ENCODE assay signal across 7 mouse cellular contexts in genomic region chr7:31208237-31209054, GRCm38 (mm10). TPM values are rescaled to one million over a fixed set of nuclear protein-coding genes. Genes with fewer than 3 reads are reported as not detected.
DNase-seq lines count a peak whose midpoint lies in the region; ATAC-seq lines count a peak whose summit lies in the region.

No protein-coding gene starts in this region.

- H3K27ac ChIP-seq in embryonic facial prominence, embryonic 12.5 days, result no peak overlapping the region
- no peak overlapping the region for H3K27ac ChIP-seq in midbrain, embryonic 11.5 days (ENCODE audit: low read depth, low read length)

- H3K27me3 ChIP-seq in embryonic facial prominence, embryonic 12.5 days, result no peaks in the 10 kb centered on the region
- no peaks in the 10 kb centered on the region for H3K27me3 ChIP-seq in midbrain, embryonic 11.5 days (ENCODE audit: control insufficient read depth, insufficient read depth, low read length)

- no peaks in the 10 kb centered on the region for H3K4me1 ChIP-seq in embryonic facial prominence, embryonic 12.5 days
- no peaks in the 10 kb centered on the region for H3K4me1 ChIP-seq in midbrain, embryonic 11.5 days (ENCODE audit: control insufficient read depth, insufficient read depth, low read length)

- H3K36me3 ChIP-seq in embryonic facial prominence, embryonic 12.5 days, result peaks cover 12% of the 10 kb centered on the region
- H3K36me3 ChIP-seq in midbrain, embryonic 11.5 days (ENCODE audit: control insufficient read depth, insufficient read depth, low read length), result no peaks in the 10 kb centered on the region

- H3K4me2 ChIP-seq in embryonic facial prominence, embryonic 12.5 days (replicated peaks), result peak overlapping the region; percentile 66
- H3K4me2 ChIP-seq in midbrain, embryonic 11.5 days, result peak overlapping the region; percentile 60

- ATAC-seq in embryonic facial prominence, embryonic 12.5 days (ENCODE audit: insufficient number of reproducible peaks, insufficient read depth, low FRiP score, low TSS enrichment), result peak; percentile 58
- peak; percentile 87 for ATAC-seq in midbrain, embryonic 11.5 days (ENCODE audit: low FRiP score)

- WGBS in embryonic facial prominence, embryonic 12.5 days, result 30% methylated on average over 34 of the region's 34 CpGs
- WGBS in midbrain, embryonic 11.5 days, result 35% methylated on average over 34 of the region's 34 CpGs

- H3K4me3 ChIP-seq in embryonic facial prominence, embryonic 12.5 days, result peak overlapping the region; percentile 70
- peak overlapping the region; percentile 60 for H3K4me3 ChIP-seq in midbrain, embryonic 11.5 days (ENCODE audit: low read depth, low read length)

- H3K9me3 ChIP-seq in embryonic facial prominence, embryonic 12.5 days, result no peaks in the 10 kb centered on the region
- no peaks in the 10 kb centered on the region; the same call in 1 of the 2 replicates for H3K9me3 ChIP-seq in midbrain, embryonic 11.5 days (ENCODE audit: control insufficient read depth, low read length)

- H3K9ac ChIP-seq in embryonic facial prominence, embryonic 12.5 days, result peak overlapping the region; percentile 67
- peak overlapping the region; percentile 77 for H3K9ac ChIP-seq in midbrain, embryonic 11.5 days (ENCODE audit: low read length)

- intact Hi-C loops in left cerebral cortex, postnatal 4 days (cut with DNase I), result no loop called here

- DNase-seq in adrenal gland, postnatal 36 days, result peak; percentile 80 to 83
- DNase-seq in heart, adult 11 months, result peak; percentile 96
- DNase-seq in kidney, adult 11 months, result peak; percentile 67
- peak; percentile 74 for DNase-seq in left cerebral cortex, postnatal 4 days
- DNase-seq in midbrain, embryonic 11.5 days (ENCODE audit: low spot score, missing footprints), result peak; percentile 97
- peak; percentile 50 for DNase-seq in skeletal muscle tissue, adult 2 months (ENCODE audit: low read depth, low spot score)

RNA-seq across cellular contexts. Expression of gene Gramd1a, which starts 52.8 kb away (rescaled TPM):
- total RNA-seq in adrenal gland, postnatal 36 days (2021), result 10 to 100 TPM; 36.7 to 59.1 TPM
- polyA plus RNA-seq in embryonic facial prominence, embryonic 12.5 days (2016; fragmentation: Nextera tagmentation; extraction: Ambion mirVana), result 97.4 and 109 TPM in 2 replicates
- total RNA-seq in left cerebral cortex, postnatal 4 days (2021), result 100 to 1,000 TPM; 184 to 195 TPM
- 104 and 109 TPM in 2 replicates for polyA plus RNA-seq in midbrain, embryonic 11.5 days (2014; fragmentation: Nextera tagmentation; extraction: Ambion mirVana)
